Mouse (Mus musculus) gastrocnemius, postnatal 14 days (tissue): ENCODE measurements around the gene Defb29. TPM values are rescaled to one million over a fixed set of nuclear protein-coding genes. Genes with fewer than 3 reads are reported as not detected.

Experiments used
- DNase-seq: peaks from one replicate; pipeline ENCODE4 v3.0.0; 2021; ENCODE audit warnings: mixed read lengths
- intact Hi-C: fragments of 180-260 bp; cut with DNase I; formaldehyde crosslinking; loops from one replicate; pipeline ENCODE4 v1.15.1; 2025; ENCODE audit warnings: low total_unique reads
- total RNA-seq, 2 experiments: library from RNA; stranded (reverse); gene quantifications; 2 replicates each; pipeline ENCODE4 v1.2.3; 2021

The Defb29 gene
- total RNA-seq, 2 experiments from 2014 or later, result not detected

GRCm38 (mm10) chr2:152516084-152516483, 23.8 kb downstream of the Defb29 start:
- intact Hi-C loops, result no loop called here

GRCm38 (mm10) chr2:152511592-152511991, 28.3 kb downstream of the Defb29 start, which contains the start of gene Defb26:
Gene Defb26, minus strand, starts transcription at chr2:152511692.
- DNase-seq, result no peak
- intact Hi-C loops, result no loop called here

More at GRCm38 (mm10) chr2:152516084-152516483, 23.8 kb downstream of the Defb29 start:
- DNase-seq, result no peak

GRCm38 (mm10) chr2:152503950-152504349, 35.9 kb downstream of the Defb29 start:
- intact Hi-C loops, result no loop called here
- no peak for DNase-seq

GRCm38 (mm10) chr2:152500863-152501229, 39.1 kb downstream of the Defb29 start:
- intact Hi-C loops, result no loop called here

GRCm38 (mm10) chr2:152500204-152500862, 39.6 kb downstream of the Defb29 start:
- DNase-seq, result no peak

More at GRCm38 (mm10) chr2:152500863-152501229, 39.1 kb downstream of the Defb29 start:
- no peak for DNase-seq

GRCm38 (mm10) chr2:152498020-152498419, 41.9 kb downstream of the Defb29 start:
- intact Hi-C loops, result no loop called here
- no peak for DNase-seq

More at GRCm38 (mm10) chr2:152500204-152500862, 39.6 kb downstream of the Defb29 start:
- intact Hi-C loops, result no loop called here

GRCm38 (mm10) chr2:152493151-152493550, 46.7 kb downstream of the Defb29 start:
- no peak for DNase-seq
- intact Hi-C loops, result no loop called here

- intact Hi-C loops, result no loop called here
- DNase-seq, result no peak
Observed at GRCm38 (mm10) chr2:152490038-152490437, 49.9 kb downstream of the Defb29 start, which contains the start of gene Defb22. Gene Defb22, minus strand, starts transcription at chr2:152490138.

Other genes starting within 250 kb of the Defb29 start
- 10 to 100 TPM; 28.8 to 33.2 TPM for gene Tbc1d20, start 246.3 kb downstream of the Defb29 start, total RNA-seq
- 10 to 100 TPM; 31.1 to 34.8 TPM for gene Rbck1, start 207.4 kb downstream of the Defb29 start, total RNA-seq
- gene Trib3, start 196.1 kb downstream of the Defb29 start, total RNA-seq, result 1 to 10 TPM; 1.0 to 1.6 TPM
- gene Nrsn2, start 163.5 kb downstream of the Defb29 start, total RNA-seq, result not detected
- gene Sox12, start 142.0 kb downstream of the Defb29 start, total RNA-seq, result 1 to 10 TPM; 2.9 to 4.3 TPM
- 1 to 10 TPM; 2.7 to 3.2 TPM for gene Zcchc3, start 125.1 kb downstream of the Defb29 start, total RNA-seq
- not detected for gene 6820408C15Rik, start 124.5 kb downstream of the Defb29 start, total RNA-seq
- gene Defb23, start 75.5 kb downstream of the Defb29 start, total RNA-seq, result not detected
- not detected for gene Defb20, start 63.0 kb downstream of the Defb29 start, total RNA-seq
- gene Defb22, start 50.0 kb downstream of the Defb29 start, total RNA-seq, result not detected
- gene Defb26, start 28.4 kb downstream of the Defb29 start, total RNA-seq, result not detected
- not detected for gene Defb28, start 21.8 kb downstream of the Defb29 start, total RNA-seq
- not detected for gene Gm17416, start 29.2 kb upstream of the Defb29 start, total RNA-seq
- gene Defb21, start 32.6 kb upstream of the Defb29 start, total RNA-seq, result not detected
- not detected for gene Defb19, start 40.2 kb upstream of the Defb29 start, total RNA-seq
- not detected for gene Defb45, start 59.3 kb upstream of the Defb29 start, total RNA-seq
- not detected for gene Defb36, start 64.2 kb upstream of the Defb29 start, total RNA-seq
- gene Defb25, start 83.0 kb upstream of the Defb29 start, total RNA-seq, result 1 to 10 TPM; 1.3 to 1.4 TPM
- gene Rem1, start 86.9 kb upstream of the Defb29 start, total RNA-seq, result 1 to 10 TPM; 5.2 to 7.3 TPM
- 10 to 100 TPM; 45.8 to 49.1 TPM for gene H13, start 129.4 kb upstream of the Defb29 start, total RNA-seq
- 10 to 100 TPM; 11.9 to 13.8 TPM for gene Mcts2, start 146.9 kb upstream of the Defb29 start, total RNA-seq
- 10 to 100 TPM; 12.5 to 17.3 TPM for gene Id1, start 196.2 kb upstream of the Defb29 start, total RNA-seq
- 1 to 10 TPM; 5.9 to 6.0 TPM for gene Cox4i2, start 214.1 kb upstream of the Defb29 start, total RNA-seq